Mouse (Mus musculus) heart, embryonic 13.5 days (tissue): ENCODE data around the gene Pus7l. TPM values are rescaled to one million over a fixed set of nuclear protein-coding genes. Genes with fewer than 3 reads are reported as not detected.
"Not testable (repeated sequence)": the region's sequence is repeated elsewhere in the genome, so short reads cannot be mapped to it uniquely, and the experiment has no call there.

ENCODE experiments used
- ATAC-seq: fragments of 200-750 bp; cut with Nextera tagmentation; 2 replicates; pipeline ENCODE4 v1.8.0; 2017; ENCODE audit warnings: moderate TSS enrichment; ENCODE audit not compliant: insufficient number of reproducible peaks, low FRiP score, low TSS enrichment; ENCODE audit errors: extremely low read depth
- H3K27ac ChIP-seq: fragments of 300-500 bp; sonication (generic); replicated peaks from 2 replicates; pipeline ENCODE4 v1.5.1; 2015; ENCODE audit warnings: moderate library complexity, mild to moderate bottlenecking, inconsistent platforms
- H3K27me3 ChIP-seq: fragments of 300-500 bp; sonication (generic); replicated peaks from 2 replicates; pipeline ENCODE4 v1.6.1; 2015; ENCODE audit warnings: mild to moderate bottlenecking, inconsistent platforms
- H3K36me3 ChIP-seq: fragments of 300-500 bp; sonication (generic); 2 replicates; pipeline ENCODE4 v1.6.1; 2015; ENCODE audit warnings: mild to moderate bottlenecking, inconsistent platforms
- H3K4me1 ChIP-seq: fragments of 300-500 bp; sonication (generic); 2 replicates; pipeline ENCODE4 v1.6.1; 2015; ENCODE audit warnings: inconsistent platforms
- H3K4me2 ChIP-seq: fragments of 300-500 bp; sonication (generic); 2 replicates; pipeline ENCODE4 v1.6.1; 2015; ENCODE audit warnings: inconsistent platforms, mild to moderate bottlenecking, moderate library complexity
- H3K4me3 ChIP-seq: fragments of 300-500 bp; sonication (generic); 2 replicates; pipeline ENCODE4 v1.5.1; 2015; ENCODE audit warnings: moderate library complexity, mild to moderate bottlenecking, inconsistent platforms
- H3K9ac ChIP-seq: fragments of 300-500 bp; sonication (generic); 2 replicates; pipeline ENCODE4 v1.6.1; 2015; ENCODE audit warnings: inconsistent platforms, mild to moderate bottlenecking, moderate library complexity
- H3K9me3 ChIP-seq: fragments of 300-500 bp; sonication (generic); 2 replicates; pipeline ENCODE4 v1.6.1; 2016; ENCODE audit warnings: inconsistent platforms
- WGBS: fragments of 180-500 bp; shearing (Covaris S2); methylation state at CpG from one replicate; pipeline ENCODE4 v1.1.7; 2015; ENCODE audit warnings: mixed read lengths; 5-methylcytosine and 5-hydroxymethylcytosine counted together
- polyA plus RNA-seq: library from polyadenylated mRNA; unstranded; fragments of >200 nt; fragmentation: Nextera tagmentation; extraction: Ambion mirVana; gene quantifications from 2 replicates; pipeline ENCODE4 v1.2.1, GENCODE M21; 2015

Pus7l gene
- polyA plus RNA-seq, 1 experiment from 2014 or later = 4.6 TPM

DNA sequence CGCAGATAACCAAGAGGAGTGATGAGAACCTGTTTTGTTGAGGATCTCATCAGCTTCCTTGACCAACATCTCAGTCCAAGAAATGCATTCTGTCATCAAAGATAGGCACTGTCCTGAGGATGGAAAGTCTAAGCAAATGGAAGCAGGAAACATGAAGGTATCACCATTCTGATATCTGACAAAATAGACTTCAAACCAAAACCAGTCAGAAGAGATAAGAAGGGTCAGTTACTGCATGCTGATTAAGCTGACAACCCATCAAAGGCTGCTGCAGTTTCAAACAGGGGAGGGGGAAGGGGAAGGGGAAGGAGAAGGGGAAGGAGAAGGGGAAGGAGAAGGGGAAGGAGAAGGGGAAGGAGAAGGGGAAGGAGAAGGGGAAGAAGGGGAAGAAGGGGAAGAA, 44.1 kb downstream of the Pus7l start:
- WGBS = 50% methylated on average over 1 of the region's 1 CpGs
- Histone ChIP-seq H3K36me3 (no peaks in the 10 kb centered on the region), H3K4me1 (no peaks in the 10 kb centered on the region), H3K27ac (no peak overlapping the region), H3K9ac (no peak overlapping the region), H3K4me3 (no peak overlapping the region), H3K9me3 (no peaks in the 10 kb centered on the region), H3K27me3 (no peaks in the 10 kb centered on the region), H3K4me2 (no peak overlapping the region)
- ATAC-seq = no peak

- Histone ChIP-seq H3K4me2 (no peak overlapping the region), H3K4me1 (no peaks in the 10 kb centered on the region), H3K4me3 (no peak overlapping the region), H3K9me3 (no peaks in the 10 kb centered on the region), H3K9ac (no peak overlapping the region), H3K36me3 (no peaks in the 10 kb centered on the region), H3K27ac (no peak overlapping the region), H3K27me3 (no peaks in the 10 kb centered on the region)
- no peak for ATAC-seq
- 68% methylated on average over 10 of the region's 10 CpGs for WGBS
Observed at GRCm38 (mm10) chr15:94495936-94496335, 47.4 kb downstream of the Pus7l start.

- Histone ChIP-seq H3K9ac (no peak overlapping the region), H3K27me3 (no peaks in the 10 kb centered on the region), H3K36me3 (no peaks in the 10 kb centered on the region), H3K27ac (no peak overlapping the region), H3K4me2 (no peak overlapping the region), H3K4me1 (no peaks in the 10 kb centered on the region), H3K9me3 (no peaks in the 10 kb centered on the region), H3K4me3 (no peak overlapping the region)
- WGBS = 90% methylated on average over 1 of the region's 1 CpGs
- no peak for ATAC-seq
Observed at GRCm38 (mm10) chr15:94494445-94494844, 48.9 kb downstream of the Pus7l start.

DNA sequence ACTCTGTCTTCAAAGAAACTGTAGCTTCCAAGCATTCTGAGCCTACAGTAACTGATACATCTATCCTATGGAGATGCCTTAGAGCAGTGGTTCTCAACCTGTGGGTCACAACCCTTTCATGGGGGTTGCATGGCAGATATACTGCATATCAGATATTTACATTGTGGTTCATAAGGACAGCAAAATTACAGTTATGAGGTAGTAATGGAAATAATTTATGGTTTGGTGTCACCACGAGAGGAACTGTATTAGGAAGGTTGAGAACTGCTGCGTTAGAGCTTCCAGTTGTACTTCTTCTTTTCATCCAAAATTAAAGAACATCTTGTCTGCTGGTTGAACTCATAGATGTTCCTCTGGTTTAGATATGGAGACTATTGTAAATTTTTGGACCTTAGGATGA, 53.9 kb downstream of the Pus7l start:
- WGBS = 82% methylated on average over 2 of the region's 2 CpGs
- no peak overlapping the region for H3K27ac ChIP-seq
- H3K27me3 ChIP-seq = no peaks in the 10 kb centered on the region
- H3K4me2 ChIP-seq = no peak overlapping the region
- H3K4me3 ChIP-seq = no peak overlapping the region
- no peaks in the 10 kb centered on the region for H3K9me3 ChIP-seq
- no peaks in the 10 kb centered on the region for H3K4me1 ChIP-seq
- H3K36me3 ChIP-seq = no peaks in the 10 kb centered on the region
- no peak for ATAC-seq
- H3K9ac ChIP-seq = no peak overlapping the region

DNA sequence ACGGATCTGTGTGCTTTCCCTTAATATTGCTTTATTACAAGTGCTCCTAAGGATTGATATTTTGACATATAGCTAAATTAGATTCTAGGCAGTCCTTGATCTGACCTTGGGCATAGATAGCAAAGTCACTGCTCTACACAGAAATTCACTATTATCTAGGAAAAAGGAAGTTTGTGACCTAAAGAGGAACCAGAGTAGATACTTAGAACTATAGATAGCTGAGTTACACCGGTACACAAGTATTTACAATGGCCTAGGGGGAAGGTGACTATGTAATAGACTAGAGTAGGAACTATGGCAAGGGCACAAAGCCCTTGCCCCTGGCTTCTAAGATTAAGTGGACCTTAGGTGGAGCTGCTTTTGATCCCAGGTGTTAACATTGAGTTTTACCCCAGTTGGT, 55.3 kb downstream of the Pus7l start:
- not testable (repeated sequence) for H3K4me2 ChIP-seq, ATAC-seq, H3K9me3 ChIP-seq, H3K27me3 ChIP-seq, H3K4me3 ChIP-seq, H3K36me3 ChIP-seq, H3K9ac ChIP-seq, H3K27ac ChIP-seq, H3K4me1 ChIP-seq
- 61% methylated on average over 2 of the region's 2 CpGs for WGBS

GRCm38 (mm10) chr15:94482555-94482954, 60.8 kb downstream of the Pus7l start:
- ATAC-seq = no peak
- no peaks in the 10 kb centered on the region for H3K36me3 ChIP-seq

DNA sequence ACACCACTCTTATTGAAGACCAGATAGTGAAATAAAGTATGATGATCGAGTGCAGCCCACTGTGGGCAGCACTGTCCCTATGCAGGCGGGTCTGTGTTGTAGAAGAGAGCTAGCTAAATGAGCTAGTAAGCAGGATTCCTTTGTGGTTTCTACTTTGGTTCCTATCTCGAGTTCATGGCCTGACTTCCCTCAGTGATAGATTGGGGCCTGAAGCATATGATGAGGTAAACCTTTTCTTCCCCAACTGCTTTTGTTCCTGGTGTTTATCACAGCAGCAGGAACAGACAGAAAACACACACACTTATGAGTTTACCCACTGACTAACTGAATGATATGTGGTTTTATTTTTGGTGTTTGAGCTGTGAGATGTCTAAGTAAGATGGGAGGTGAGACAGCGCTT, 62.6 kb downstream of the Pus7l start:
- Histone ChIP-seq H3K27ac (no peak overlapping the region), H3K4me2 (no peak overlapping the region), H3K27me3 (no peaks in the 10 kb centered on the region), H3K36me3 (no peaks in the 10 kb centered on the region), H3K9me3 (no peaks in the 10 kb centered on the region), H3K9ac (no peak overlapping the region), H3K4me3 (no peak overlapping the region), H3K4me1 (no peaks in the 10 kb centered on the region)
- ATAC-seq = no peak
- 73% methylated on average over 4 of the region's 4 CpGs for WGBS

More at GRCm38 (mm10) chr15:94482555-94482954, 60.8 kb downstream of the Pus7l start:
- H3K4me3 ChIP-seq = no peak overlapping the region
- H3K27me3 ChIP-seq = no peaks in the 10 kb centered on the region
- H3K4me2 ChIP-seq = no peak overlapping the region
- H3K27ac ChIP-seq = no peak overlapping the region
- no peaks in the 10 kb centered on the region for H3K9me3 ChIP-seq
- WGBS = 83% methylated on average over 2 of the region's 2 CpGs
- no peak overlapping the region for H3K9ac ChIP-seq
- H3K4me1 ChIP-seq = no peaks in the 10 kb centered on the region

DNA sequence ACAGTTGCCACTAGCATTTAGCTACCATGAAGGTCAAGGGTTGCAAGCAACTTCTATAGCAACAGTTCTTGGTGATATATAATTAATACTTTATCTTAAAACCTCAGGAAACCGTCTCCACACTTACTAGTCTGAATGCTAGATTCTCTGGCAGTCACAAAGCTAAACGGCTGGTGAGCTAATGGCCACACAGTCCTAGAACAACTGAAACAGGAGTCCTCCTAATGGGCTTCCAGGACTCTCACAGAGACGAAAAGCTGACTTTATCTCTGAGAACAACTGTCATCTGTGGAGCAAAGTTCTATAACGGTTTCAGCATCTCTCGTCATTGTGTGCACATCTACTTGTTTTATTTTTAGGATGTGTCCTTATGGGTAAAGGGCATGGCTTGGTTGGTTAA, 63.1 kb downstream of the Pus7l start:
- Histone ChIP-seq H3K9me3 (no peaks in the 10 kb centered on the region), H3K36me3 (no peaks in the 10 kb centered on the region), H3K4me2 (no peak overlapping the region), H3K4me1 (no peaks in the 10 kb centered on the region), H3K27ac (no peak overlapping the region), H3K27me3 (no peaks in the 10 kb centered on the region), H3K4me3 (no peak overlapping the region), H3K9ac (no peak overlapping the region)
- no peak for ATAC-seq
- WGBS = 61% methylated on average over 5 of the region's 5 CpGs

GRCm38 (mm10) chr15:94479513-94480136, 63.7 kb downstream of the Pus7l start:
- no peak for ATAC-seq
- Histone ChIP-seq H3K36me3 (no peaks in the 10 kb centered on the region), H3K27me3 (no peaks in the 10 kb centered on the region), H3K9me3 (no peaks in the 10 kb centered on the region), H3K9ac (no peak overlapping the region), H3K4me1 (no peaks in the 10 kb centered on the region), H3K4me2 (no peak overlapping the region), H3K27ac (no peak overlapping the region), H3K4me3 (no peak overlapping the region)
- 71% methylated on average over 3 of the region's 3 CpGs for WGBS

DNA sequence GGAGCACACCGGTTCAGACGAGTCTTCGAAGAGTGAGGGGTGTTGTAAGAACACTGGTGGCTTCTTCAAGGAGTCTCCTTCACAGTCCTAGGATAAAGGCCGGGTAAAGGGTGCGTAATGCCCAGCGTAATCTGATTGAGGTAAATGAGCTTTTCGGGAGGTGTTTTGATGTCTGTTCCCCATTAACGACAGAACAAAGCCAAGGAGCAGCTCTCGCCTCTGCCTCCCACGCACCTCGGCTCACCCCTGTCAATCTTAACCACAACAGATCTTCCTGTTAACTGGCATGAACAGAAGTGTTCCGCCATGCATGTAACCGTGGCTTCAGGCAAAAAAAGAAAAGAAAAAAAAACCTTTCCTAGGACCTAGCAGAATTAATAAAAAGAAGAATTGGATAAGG, 64.6 kb downstream of the Pus7l start:
- 61% methylated on average over 13 of the region's 13 CpGs for WGBS
- ATAC-seq = no peak
- Histone ChIP-seq H3K4me2 (no peak overlapping the region), H3K27me3 (no peaks in the 10 kb centered on the region), H3K4me1 (no peaks in the 10 kb centered on the region), H3K9me3 (no peaks in the 10 kb centered on the region), H3K36me3 (no peaks in the 10 kb centered on the region), H3K4me3 (no peak overlapping the region), H3K9ac (no peak overlapping the region), H3K27ac (no peak overlapping the region)

- Histone ChIP-seq H3K4me2 (no peak overlapping the region), H3K9me3 (no peaks in the 10 kb centered on the region), H3K27ac (no peak overlapping the region), H3K36me3 (no peaks in the 10 kb centered on the region), H3K27me3 (no peaks in the 10 kb centered on the region), H3K4me1 (no peaks in the 10 kb centered on the region), H3K4me3 (no peak overlapping the region), H3K9ac (no peak overlapping the region)
- 65% methylated on average over 7 of the region's 7 CpGs for WGBS
- ATAC-seq = no peak
Observed at GRCm38 (mm10) chr15:94477287-94477686, 66.1 kb downstream of the Pus7l start.

DNA sequence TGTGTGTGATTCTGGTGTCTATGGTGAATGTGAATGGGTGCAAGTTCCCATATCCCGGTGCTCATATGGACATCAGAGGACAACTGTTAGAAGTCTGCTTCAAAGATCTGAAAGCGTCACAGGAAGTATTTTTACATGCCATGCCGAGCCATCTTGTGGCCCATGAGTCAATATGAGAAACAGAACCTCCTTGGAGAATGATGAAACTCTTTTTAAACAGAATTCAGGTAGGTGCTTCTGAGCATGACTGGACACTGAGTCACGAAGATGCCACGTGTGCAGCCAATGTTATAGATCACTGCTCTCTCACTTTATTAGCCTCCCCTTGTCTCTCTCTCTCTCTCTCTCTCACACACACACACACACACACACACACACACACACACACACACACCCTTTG, 67.4 kb downstream of the Pus7l start:
- Histone ChIP-seq H3K9ac (no peak overlapping the region), H3K4me3 (no peak overlapping the region), H3K4me2 (no peak overlapping the region), H3K9me3 (no peaks in the 10 kb centered on the region), H3K27me3 (no peaks in the 10 kb centered on the region), H3K36me3 (no peaks in the 10 kb centered on the region), H3K27ac (no peak overlapping the region), H3K4me1 (no peaks in the 10 kb centered on the region)
- ATAC-seq = no peak
- WGBS = 76% methylated on average over 5 of the region's 5 CpGs
